Mouse (Mus musculus) intestine, embryonic 16.5 days (tissue): ENCODE measurements around the gene Trp53i13. TPM values are rescaled to one million over a fixed set of nuclear protein-coding genes. Genes with fewer than 3 reads are reported as not detected.

Experiments used
- ATAC-seq: fragments of 200-750 bp; cut with Nextera tagmentation; 2 replicates; pipeline ENCODE4 v1.8.0; 2017; ENCODE audit warnings: moderate TSS enrichment, moderate library complexity
- H3K27ac ChIP-seq: fragments of 300-500 bp; sonication (generic); 2 replicates; pipeline ENCODE4 v1.5.1; 2014; ENCODE audit warnings: mild to moderate bottlenecking, low read length
- H3K27me3 ChIP-seq: fragments of 300-500 bp; sonication (generic); replicated peaks from 2 replicates; pipeline ENCODE4 v1.6.1; 2014; ENCODE audit warnings: low read length, control low read depth, mixed read lengths; ENCODE audit not compliant: control insufficient read depth, insufficient read depth
- H3K36me3 ChIP-seq: fragments of 300-500 bp; sonication (generic); 2 replicates; pipeline ENCODE4 v1.6.1; 2014; ENCODE audit warnings: low read length, control low read depth; ENCODE audit not compliant: control insufficient read depth, insufficient read depth
- H3K4me1 ChIP-seq: fragments of 300-500 bp; sonication (generic); 2 replicates; pipeline ENCODE4 v1.6.1; 2014; ENCODE audit warnings: low read length, control low read depth, mixed read lengths; ENCODE audit not compliant: control insufficient read depth, insufficient read depth
- H3K4me2 ChIP-seq: fragments of 300-500 bp; sonication (generic); 2 replicates; pipeline ENCODE4 v1.6.1; 2014; ENCODE audit warnings: low read depth, low read length, control low read depth
- H3K4me3 ChIP-seq: fragments of 300-500 bp; sonication (generic); 2 replicates; pipeline ENCODE4 v1.5.1; 2014; ENCODE audit warnings: mild to moderate bottlenecking, low read length
- H3K9ac ChIP-seq: fragments of 300-500 bp; sonication (generic); 2 replicates; pipeline ENCODE4 v1.6.1; 2014; ENCODE audit warnings: low read depth, low read length
- H3K9me3 ChIP-seq: fragments of 300-500 bp; sonication (generic); 2 replicates; pipeline ENCODE4 v1.6.1; 2016; ENCODE audit warnings: low read length, control low read depth; ENCODE audit not compliant: control insufficient read depth
- WGBS: fragments of 180-500 bp; shearing (Covaris S2); extraction: QIAGEN DNeasy Blood & Tissue Kit; methylation state at CpG from one replicate; pipeline ENCODE4 v1.1.7; 2014; 5-methylcytosine and 5-hydroxymethylcytosine counted together
- polyA plus RNA-seq: library from polyadenylated mRNA; unstranded; fragments of >200 nt; fragmentation: Nextera tagmentation; extraction: Ambion mirVana; gene quantifications from 2 replicates; pipeline ENCODE4 v1.2.1, GENCODE M21; 2015

Gene Trp53i13
- polyA plus RNA-seq, 1 experiment from 2014 or later, result 24.1 TPM

- no peak overlapping the region for H3K4me3 ChIP-seq
- no peak overlapping the region for H3K9ac ChIP-seq
- no peaks in the 10 kb centered on the region for H3K27me3 ChIP-seq
- peaks cover 30% of the 10 kb centered on the region for H3K36me3 ChIP-seq
- H3K27ac ChIP-seq, result no peak overlapping the region
- no peaks in the 10 kb centered on the region for H3K9me3 ChIP-seq
- H3K4me2 ChIP-seq, result no peak overlapping the region
- no peak for ATAC-seq
- WGBS, result 25% methylated on average over 5 of the region's 5 CpGs
- H3K4me1 ChIP-seq, result peaks cover 44% of the 10 kb centered on the region
Observed at GRCm38 (mm10) chr11:77501392-77501791, 14.4 kb downstream of the Trp53i13 start.

- WGBS, result 77% methylated on average over 17 of the region's 17 CpGs
Observed at GRCm38 (mm10) chr11:77500361-77501325, 15.1 kb downstream of the Trp53i13 start.

DNA sequence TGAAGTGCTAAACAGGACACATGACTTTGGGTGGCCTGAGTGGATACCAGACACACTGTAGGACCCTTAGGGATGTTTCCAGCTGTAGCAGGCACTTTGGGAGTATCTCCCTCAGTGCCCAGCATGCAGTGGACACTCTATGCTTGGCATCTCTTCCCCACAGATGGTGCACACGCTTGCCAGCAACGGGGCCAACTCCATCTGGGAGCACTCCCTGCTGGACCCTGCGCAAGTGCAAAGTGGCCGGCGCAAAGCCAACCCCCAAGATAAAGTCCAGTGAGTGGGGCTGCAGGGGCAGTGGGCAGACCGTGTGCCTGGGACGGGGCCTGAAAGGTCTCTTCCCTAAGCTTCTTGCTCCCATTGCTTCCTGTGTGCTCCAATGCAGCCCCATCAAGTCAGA lies 16.4 kb downstream of the Trp53i13 start:
- no peaks in the 10 kb centered on the region for H3K9me3 ChIP-seq
- H3K27me3 ChIP-seq, result no peaks in the 10 kb centered on the region
- no peak overlapping the region for H3K4me2 ChIP-seq
- no peak overlapping the region for H3K9ac ChIP-seq
- ATAC-seq, result no peak
- H3K27ac ChIP-seq, result no peak overlapping the region
- peaks cover 56% of the 10 kb centered on the region for H3K4me1 ChIP-seq
- H3K36me3 ChIP-seq, result peaks cover 19% of the 10 kb centered on the region
- 95% methylated on average over 7 of the region's 7 CpGs for WGBS
- H3K4me3 ChIP-seq, result no peak overlapping the region

More at GRCm38 (mm10) chr11:77500361-77501325, 15.1 kb downstream of the Trp53i13 start:
- Histone ChIP-seq H3K4me2 (no peak overlapping the region), H3K9ac (no peak overlapping the region), H3K4me3 (no peak overlapping the region), H3K27ac (no peak overlapping the region), H3K9me3 (no peaks in the 10 kb centered on the region), H3K36me3 (peaks cover 28% of the 10 kb centered on the region), H3K4me1 (peaks cover 48% of the 10 kb centered on the region), H3K27me3 (no peaks in the 10 kb centered on the region)
- ATAC-seq, result no peak

GRCm38 (mm10) chr11:77498261-77499139 lies 17.3 kb downstream of the Trp53i13 start:
- H3K27me3 ChIP-seq, result no peaks in the 10 kb centered on the region
- no peak overlapping the region for H3K4me2 ChIP-seq
- H3K36me3 ChIP-seq, result peaks cover 12% of the 10 kb centered on the region
- H3K27ac ChIP-seq, result peak overlapping the region; percentile 62
- no peak overlapping the region for H3K4me3 ChIP-seq
- no peaks in the 10 kb centered on the region for H3K9me3 ChIP-seq
- H3K9ac ChIP-seq, result peak overlapping the region; percentile 16
- H3K4me1 ChIP-seq, result peaks cover 52% of the 10 kb centered on the region
- 71% methylated on average over 12 of the region's 12 CpGs for WGBS
- no peak for ATAC-seq

GRCm38 (mm10) chr11:77497851-77498250 lies 17.9 kb downstream of the Trp53i13 start:
- Histone ChIP-seq H3K4me3 (no peak overlapping the region), H3K4me2 (no peak overlapping the region), H3K9me3 (no peaks in the 10 kb centered on the region), H3K27me3 (no peaks in the 10 kb centered on the region), H3K27ac (peak overlapping the region; percentile 62), H3K9ac (peak overlapping the region; percentile 16; the same call in 1 of the 2 replicates), H3K36me3 (peaks cover 6% of the 10 kb centered on the region; the same call in 1 of the 2 replicates), H3K4me1 (peaks cover 47% of the 10 kb centered on the region)
- no peak for ATAC-seq
- WGBS, result 66% methylated on average over 4 of the region's 4 CpGs

- Histone ChIP-seq H3K27me3 (no peaks in the 10 kb centered on the region), H3K36me3 (peaks cover 6% of the 10 kb centered on the region; the same call in 1 of the 2 replicates), H3K27ac (peak overlapping the region; percentile 65), H3K4me2 (no peak overlapping the region), H3K4me1 (peaks cover 48% of the 10 kb centered on the region), H3K4me3 (no peak overlapping the region), H3K9ac (0 out of 2 replicates have a peak overlapping the region, but pooled peaks have one; percentile 12), H3K9me3 (no peaks in the 10 kb centered on the region)
- 32% methylated on average over 6 of the region's 6 CpGs for WGBS
- no peak for ATAC-seq
Observed at GRCm38 (mm10) chr11:77497341-77497756, 18.4 kb downstream of the Trp53i13 start.

- H3K27me3 ChIP-seq, result no peaks in the 10 kb centered on the region
- H3K4me2 ChIP-seq, result peak overlapping the region; percentile 63
- no peak overlapping the region for H3K4me3 ChIP-seq
- H3K27ac ChIP-seq, result peak overlapping the region; percentile 64
- 0 out of 2 replicates have a peak, but pooled peaks cover 6% of the 10 kb centered on the region for H3K36me3 ChIP-seq
- H3K4me1 ChIP-seq, result peaks cover 61% of the 10 kb centered on the region
- 0 out of 2 replicates have a peak overlapping the region, but pooled peaks have one; percentile 33 for H3K9ac ChIP-seq
- H3K9me3 ChIP-seq, result no peaks in the 10 kb centered on the region
- ATAC-seq, result peak; percentile 7
Observed at GRCm38 (mm10) chr11:77495507-77495906, 20.3 kb downstream of the Trp53i13 start.

GRCm38 (mm10) chr11:77494782-77495181 lies 21.0 kb downstream of the Trp53i13 start:
- ATAC-seq, result no peak
- H3K9me3 ChIP-seq, result no peaks in the 10 kb centered on the region
- peak overlapping the region; percentile 93 for H3K9ac ChIP-seq
- 59% methylated on average over 6 of the region's 6 CpGs for WGBS
- peak overlapping the region; percentile 63 for H3K4me2 ChIP-seq
- H3K27ac ChIP-seq, result peak overlapping the region; percentile 64
- H3K27me3 ChIP-seq, result no peaks in the 10 kb centered on the region
- H3K36me3 ChIP-seq, result 0 out of 2 replicates have a peak, but pooled peaks cover 3% of the 10 kb centered on the region
- peaks cover 67% of the 10 kb centered on the region for H3K4me1 ChIP-seq
- peak overlapping the region; percentile 98 for H3K4me3 ChIP-seq

- Histone ChIP-seq H3K4me1 (peaks cover 67% of the 10 kb centered on the region), H3K27me3 (no peaks in the 10 kb centered on the region), H3K4me2 (peak overlapping the region; percentile 63), H3K4me3 (peak overlapping the region; percentile 98), H3K27ac (peak overlapping the region; percentile 92), H3K9ac (peak overlapping the region; percentile 93), H3K9me3 (no peaks in the 10 kb centered on the region), H3K36me3 (0 out of 2 replicates have a peak, but pooled peaks cover 1% of the 10 kb centered on the region)
- ATAC-seq, result no peak
- 20% methylated on average over 4 of the region's 4 CpGs for WGBS
Observed at GRCm38 (mm10) chr11:77494344-77494676, 21.5 kb downstream of the Trp53i13 start.
